Mouse (Mus musculus): ENCODE measurements at regions not wholly inside any gene's neighbourhood (a gene's known extent, or its start where the extent isn't known, plus 50 kb on each side); places are given as distances from the start of the nearest gene placed in this dataset.

DNA sequence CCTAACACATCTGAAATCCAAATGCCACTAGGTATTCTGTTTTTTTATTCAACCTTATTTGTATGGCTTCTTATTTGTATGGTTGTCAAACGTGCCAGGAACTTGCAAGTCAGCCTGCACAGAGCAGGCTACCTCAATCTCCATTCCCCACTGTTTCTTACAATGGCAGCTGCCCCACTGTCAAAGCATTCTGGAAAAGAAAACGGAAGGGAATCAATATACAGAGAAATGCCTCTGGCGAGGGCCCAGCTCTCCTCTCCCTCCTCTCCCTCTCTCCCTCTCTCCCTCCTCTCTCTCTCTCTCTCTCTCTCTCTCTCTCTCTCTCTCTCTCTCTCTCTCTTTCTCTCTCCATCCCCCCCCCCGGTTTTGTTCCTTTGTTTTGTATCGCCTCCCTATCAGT lies 191.0 kb downstream of the Zfp36l1 start:
- Histone ChIP-seq H3K4me1 (ENCODE audit: control insufficient read depth, low read depth, low read length) (no peaks in the 10 kb centered on the region), H3K27me3 (ENCODE audit: control insufficient read depth, insufficient read depth, low read depth, low read length) (no peaks in the 10 kb centered on the region), H3K9ac (ENCODE audit: low read depth, low read length) (no peak overlapping the region), H3K9me3 (replicated peaks; ENCODE audit: control insufficient read depth, low read length) (no peaks in the 10 kb centered on the region), H3K36me3 (ENCODE audit: control insufficient read depth, insufficient read depth) (no peaks in the 10 kb centered on the region), H3K4me2 (ENCODE audit: low read depth, low read length) (no peak overlapping the region), H3K27ac (ENCODE audit: low read length) (no peak overlapping the region), H3K4me3 (ENCODE audit: low read depth, low read length) (no peak overlapping the region)
- no peak for ATAC-seq (ENCODE audit: low read depth)
- 62% methylated on average over 5 of the region's 5 CpGs for WGBS (ENCODE audit: insufficient replicate concordance)

DNA sequence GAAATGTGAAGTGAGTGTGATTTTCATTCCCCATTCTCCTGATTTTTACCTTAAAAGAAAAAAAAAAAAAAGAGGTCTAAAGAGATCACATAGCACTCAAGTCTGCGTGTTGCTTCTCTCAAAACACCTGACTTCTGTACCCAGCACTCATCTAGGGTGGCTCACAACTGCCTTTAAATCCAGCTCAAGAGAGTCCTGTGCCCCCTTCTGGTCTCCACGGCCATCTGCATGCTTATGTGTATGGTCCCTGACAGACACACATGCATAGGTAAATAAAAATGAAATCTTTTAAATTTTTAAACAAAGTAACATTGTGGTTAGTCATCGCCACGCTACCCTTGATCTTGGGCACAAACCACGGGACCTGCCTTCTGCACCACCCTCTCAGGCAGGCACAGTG lies 193.8 kb downstream of the Zfp36l1 start:
- ATAC-seq (ENCODE audit: low read depth) = no peak
- H3K27ac ChIP-seq (ENCODE audit: low read length) = no peak overlapping the region
- H3K9me3 ChIP-seq (replicated peaks; ENCODE audit: control insufficient read depth, low read length) = no peaks in the 10 kb centered on the region
- no peaks in the 10 kb centered on the region for H3K36me3 ChIP-seq (ENCODE audit: control insufficient read depth, insufficient read depth)
- H3K9ac ChIP-seq (ENCODE audit: low read depth, low read length) = no peak overlapping the region
- no peaks in the 10 kb centered on the region for H3K27me3 ChIP-seq (ENCODE audit: control insufficient read depth, insufficient read depth, low read depth, low read length)
- H3K4me2 ChIP-seq (ENCODE audit: low read depth, low read length) = no peak overlapping the region
- no peak overlapping the region for H3K4me3 ChIP-seq (ENCODE audit: low read depth, low read length)
- 72% methylated on average over 5 of the region's 5 CpGs for WGBS (ENCODE audit: insufficient replicate concordance)
- no peaks in the 10 kb centered on the region for H3K4me1 ChIP-seq (ENCODE audit: control insufficient read depth, low read depth, low read length)

DNA sequence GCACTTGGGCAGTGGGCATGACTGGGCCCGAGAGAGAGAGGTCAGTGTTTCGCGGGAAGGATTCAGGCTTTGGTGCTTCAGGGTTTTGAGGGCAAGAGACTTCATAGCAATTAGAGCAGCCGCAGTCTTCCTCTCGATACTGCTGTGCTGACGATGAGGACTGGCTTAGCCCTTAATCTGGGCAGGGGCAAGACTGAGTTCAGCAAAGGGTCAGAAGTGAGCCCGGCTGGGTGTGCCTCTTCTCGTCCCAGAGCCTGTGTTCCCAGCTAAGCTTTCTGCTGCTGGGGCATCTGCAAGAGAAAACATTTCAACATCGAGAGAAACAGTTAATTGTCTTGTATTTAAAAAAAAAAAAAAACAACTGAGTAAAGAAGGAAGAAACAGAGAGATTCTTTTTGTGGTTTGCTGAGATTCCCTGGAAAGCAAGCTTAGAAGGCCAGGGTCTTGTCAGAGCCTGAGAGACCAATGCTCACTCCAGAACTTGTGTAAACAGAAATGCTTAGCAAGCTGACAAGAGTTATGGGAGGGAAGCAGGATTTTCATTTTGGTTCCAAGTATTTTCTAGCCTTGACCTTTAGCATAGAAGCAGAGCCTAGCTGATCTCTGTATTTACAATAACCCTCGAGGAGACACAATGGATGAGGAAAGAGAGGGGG lies 195.1 kb downstream of the Zfp36l1 start:
- Histone ChIP-seq H3K4me3 (ENCODE audit: low read depth, low read length) (no peak overlapping the region), H3K27me3 (ENCODE audit: control insufficient read depth, insufficient read depth, low read depth, low read length) (no peaks in the 10 kb centered on the region), H3K36me3 (ENCODE audit: control insufficient read depth, insufficient read depth) (no peaks in the 10 kb centered on the region), H3K9ac (ENCODE audit: low read depth, low read length) (no peak overlapping the region), H3K27ac (ENCODE audit: low read length) (no peak overlapping the region), H3K4me1 (ENCODE audit: control insufficient read depth, low read depth, low read length) (no peaks in the 10 kb centered on the region), H3K9me3 (replicated peaks; ENCODE audit: control insufficient read depth, low read length) (no peaks in the 10 kb centered on the region), H3K4me2 (ENCODE audit: low read depth, low read length) (no peak overlapping the region)
- 53% methylated on average over 10 of the region's 10 CpGs for WGBS (ENCODE audit: insufficient replicate concordance)
- ATAC-seq (ENCODE audit: low read depth) = no peak

DNA sequence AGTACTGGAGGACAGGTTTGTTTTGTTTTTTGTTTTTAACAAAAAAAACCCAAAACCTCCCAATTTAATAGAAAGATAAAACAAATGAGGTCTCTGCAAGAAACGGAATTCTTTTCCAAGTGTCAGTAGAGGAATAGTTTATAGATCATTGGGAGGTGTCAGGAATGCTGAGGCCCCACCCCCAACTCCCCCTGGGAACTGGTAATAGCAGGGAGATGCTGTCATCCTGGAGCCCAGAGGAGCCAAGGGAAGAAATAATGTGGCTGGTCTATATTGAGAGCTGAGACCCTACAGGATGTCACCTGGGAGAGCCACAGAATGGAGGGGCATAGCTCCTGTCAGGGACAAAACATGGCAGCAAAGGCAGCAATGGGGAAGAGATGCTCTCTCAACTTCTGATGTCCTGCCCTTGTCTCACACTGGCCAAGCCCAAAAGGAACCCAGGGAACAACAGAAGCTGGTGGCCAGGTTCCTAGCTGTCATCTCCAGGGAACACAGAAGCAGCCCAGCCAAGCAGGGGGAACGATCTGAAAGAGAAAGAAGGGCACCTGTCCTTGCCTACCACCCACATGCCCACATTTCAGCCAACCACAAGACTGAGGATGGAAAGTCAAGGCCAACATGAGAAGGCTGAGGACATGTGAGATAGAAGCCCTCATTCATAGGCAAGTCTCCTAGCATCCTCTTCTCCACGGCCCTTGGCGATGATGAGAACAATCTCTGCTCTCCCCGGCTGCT lies 195.7 kb downstream of the Zfp36l1 start:
- 64% methylated on average over 5 of the region's 5 CpGs for WGBS (ENCODE audit: insufficient replicate concordance)

DNA sequence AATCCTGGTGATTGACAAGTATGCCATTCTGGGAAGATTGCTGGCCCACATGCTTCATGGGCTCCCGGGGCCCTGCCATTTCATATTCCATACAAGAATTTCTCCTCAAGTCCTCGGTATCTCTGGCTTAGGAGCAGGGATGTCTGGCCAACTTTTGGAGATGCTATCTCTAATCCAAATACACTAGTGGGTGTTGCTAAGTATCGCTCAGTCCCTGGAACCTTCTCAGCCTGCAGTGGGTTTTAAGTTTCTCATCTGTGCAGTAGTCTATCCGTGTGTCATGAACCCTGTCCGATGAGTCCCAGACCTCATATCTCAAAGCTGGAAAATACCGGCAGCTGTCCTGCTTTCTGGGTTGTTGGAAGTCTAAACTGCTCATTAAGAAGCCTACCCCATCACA lies 198.9 kb downstream of the Zfp36l1 start:
- no peaks in the 10 kb centered on the region for H3K27me3 ChIP-seq (ENCODE audit: control insufficient read depth, insufficient read depth, low read depth, low read length)
- H3K9me3 ChIP-seq (replicated peaks; ENCODE audit: control insufficient read depth, low read length) = no peaks in the 10 kb centered on the region
- H3K9ac ChIP-seq (ENCODE audit: low read depth, low read length) = no peak overlapping the region
- H3K27ac ChIP-seq (ENCODE audit: low read length) = no peak overlapping the region
- no peaks in the 10 kb centered on the region for H3K36me3 ChIP-seq (ENCODE audit: control insufficient read depth, insufficient read depth)
- H3K4me3 ChIP-seq (ENCODE audit: low read depth, low read length) = no peak overlapping the region
- no peak for ATAC-seq (ENCODE audit: low read depth)
- H3K4me1 ChIP-seq (ENCODE audit: control insufficient read depth, low read depth, low read length) = no peaks in the 10 kb centered on the region
- no peak overlapping the region for H3K4me2 ChIP-seq (ENCODE audit: low read depth, low read length)
- 73% methylated on average over 6 of the region's 6 CpGs for WGBS (ENCODE audit: insufficient replicate concordance)

More for the DNA sequence above, 195.7 kb downstream of the Zfp36l1 start:
- no peak overlapping the region for H3K9ac ChIP-seq (ENCODE audit: low read depth, low read length)
- ATAC-seq (ENCODE audit: low read depth) = no peak
- H3K27ac ChIP-seq (ENCODE audit: low read length) = no peak overlapping the region
- no peak overlapping the region for H3K4me3 ChIP-seq (ENCODE audit: low read depth, low read length)
- no peaks in the 10 kb centered on the region for H3K27me3 ChIP-seq (ENCODE audit: control insufficient read depth, insufficient read depth, low read depth, low read length)
- no peaks in the 10 kb centered on the region for H3K9me3 ChIP-seq (replicated peaks; ENCODE audit: control insufficient read depth, low read length)
- no peaks in the 10 kb centered on the region for H3K4me1 ChIP-seq (ENCODE audit: control insufficient read depth, low read depth, low read length)
- no peaks in the 10 kb centered on the region for H3K36me3 ChIP-seq (ENCODE audit: control insufficient read depth, insufficient read depth)
- no peak overlapping the region for H3K4me2 ChIP-seq (ENCODE audit: low read depth, low read length)

DNA sequence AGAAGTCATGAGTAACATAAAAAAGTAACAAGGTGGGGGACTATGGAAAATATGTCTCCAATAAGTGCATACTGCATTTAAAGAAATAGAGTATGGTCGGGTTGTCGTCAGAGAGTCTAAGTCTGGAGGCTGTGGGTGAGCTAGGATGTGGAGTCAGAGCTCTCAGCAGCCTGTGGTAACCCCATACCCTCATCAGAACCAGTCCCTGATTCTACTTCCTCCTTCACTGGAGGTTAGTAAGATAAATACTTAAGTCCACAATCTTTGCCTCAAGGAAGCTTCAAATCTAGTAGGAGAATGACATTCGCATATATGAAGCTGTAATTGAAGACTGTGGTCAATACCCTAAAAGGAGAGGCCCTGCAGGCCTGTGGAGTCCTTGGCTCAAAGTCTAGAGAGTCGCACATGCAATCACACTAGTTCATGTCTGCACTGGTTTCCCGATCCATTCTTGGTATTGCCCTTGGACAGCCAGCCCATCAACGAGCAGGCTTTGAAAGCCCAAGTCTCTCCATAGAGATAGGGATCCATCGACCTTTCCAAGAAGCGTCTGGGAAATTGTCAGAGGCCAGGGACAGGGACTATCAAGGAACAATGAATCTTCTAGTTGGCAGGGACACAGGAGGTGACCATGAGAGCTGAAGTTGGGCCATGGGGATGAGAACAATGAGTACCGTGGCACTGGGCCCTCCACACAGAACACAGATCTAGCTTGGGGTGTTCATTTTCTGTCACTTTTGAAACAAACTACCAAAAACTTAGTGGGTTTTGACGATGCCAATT lies 200.3 kb downstream of the Zfp36l1 start:
- WGBS (ENCODE audit: insufficient replicate concordance) = 66% methylated on average over 10 of the region's 10 CpGs
- Histone ChIP-seq H3K9ac (ENCODE audit: low read depth, low read length) (no peak overlapping the region), H3K4me3 (ENCODE audit: low read depth, low read length) (no peak overlapping the region), H3K27ac (ENCODE audit: low read length) (no peak overlapping the region), H3K4me1 (ENCODE audit: control insufficient read depth, low read depth, low read length) (no peaks in the 10 kb centered on the region; the same call in 1 of the 2 replicates), H3K27me3 (ENCODE audit: control insufficient read depth, insufficient read depth, low read depth, low read length) (no peaks in the 10 kb centered on the region), H3K36me3 (ENCODE audit: control insufficient read depth, insufficient read depth) (no peaks in the 10 kb centered on the region), H3K4me2 (ENCODE audit: low read depth, low read length) (no peak overlapping the region), H3K9me3 (replicated peaks; ENCODE audit: control insufficient read depth, low read length) (no peaks in the 10 kb centered on the region)
- ATAC-seq (ENCODE audit: low read depth) = no peak

DNA sequence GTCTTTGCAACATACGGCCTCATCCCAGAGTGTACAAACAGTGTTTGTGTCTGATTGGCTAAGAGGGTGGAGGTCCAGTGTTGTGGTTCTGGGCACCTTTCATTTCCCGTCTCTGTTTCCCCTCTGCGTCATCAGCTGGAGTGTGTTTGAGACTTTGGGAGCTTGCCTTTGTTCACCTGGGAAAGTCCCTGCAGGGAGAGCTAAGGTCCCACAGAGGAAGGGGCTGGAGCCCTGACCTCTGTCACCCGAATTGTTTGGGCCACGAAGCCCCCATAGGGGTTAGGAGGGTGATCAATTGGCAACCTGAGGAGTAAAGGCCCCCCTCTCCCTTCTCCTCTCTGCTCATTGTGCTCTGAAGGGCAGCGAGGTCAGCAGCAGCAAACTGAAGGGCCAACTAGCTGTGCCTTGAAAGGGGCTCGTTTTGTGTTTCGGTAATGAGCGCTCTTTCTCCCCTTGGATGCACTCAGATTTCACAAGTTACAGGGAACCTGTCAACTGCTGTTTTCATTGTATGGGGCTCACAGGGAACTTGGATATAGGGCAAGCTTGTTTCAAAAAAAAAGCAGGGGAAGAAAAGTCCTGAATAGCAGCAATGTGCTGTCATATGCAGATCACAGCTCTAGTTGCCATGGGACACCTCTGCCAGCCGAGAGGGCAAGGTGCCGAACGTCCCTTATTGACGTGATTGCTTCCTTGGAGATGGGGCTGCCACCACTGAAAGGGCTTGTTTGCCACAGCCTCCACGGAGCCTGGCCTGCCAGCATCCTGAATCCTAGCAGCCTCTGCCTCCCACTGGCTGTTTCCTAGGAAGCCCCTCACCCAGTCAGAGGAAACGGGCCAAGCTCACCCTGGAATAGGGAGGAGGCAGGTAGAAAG lies 201.7 kb downstream of the Zfp36l1 start:
- H3K36me3 ChIP-seq (ENCODE audit: control insufficient read depth, insufficient read depth) = no peaks in the 10 kb centered on the region
- WGBS (ENCODE audit: insufficient replicate concordance) = 64% methylated on average over 15 of the region's 15 CpGs
- H3K9ac ChIP-seq (ENCODE audit: low read depth, low read length) = no peak overlapping the region
- H3K27ac ChIP-seq (ENCODE audit: low read length) = no peak overlapping the region
- no peaks in the 10 kb centered on the region for H3K27me3 ChIP-seq (ENCODE audit: control insufficient read depth, insufficient read depth, low read depth, low read length)
- no peaks in the 10 kb centered on the region for H3K9me3 ChIP-seq (replicated peaks; ENCODE audit: control insufficient read depth, low read length)
- H3K4me2 ChIP-seq (ENCODE audit: low read depth, low read length) = no peak overlapping the region
- ATAC-seq (ENCODE audit: low read depth) = no peak
- H3K4me1 ChIP-seq (ENCODE audit: control insufficient read depth, low read depth, low read length) = peaks cover 9% of the 10 kb centered on the region
- H3K4me3 ChIP-seq (ENCODE audit: low read depth, low read length) = no peak overlapping the region

DNA sequence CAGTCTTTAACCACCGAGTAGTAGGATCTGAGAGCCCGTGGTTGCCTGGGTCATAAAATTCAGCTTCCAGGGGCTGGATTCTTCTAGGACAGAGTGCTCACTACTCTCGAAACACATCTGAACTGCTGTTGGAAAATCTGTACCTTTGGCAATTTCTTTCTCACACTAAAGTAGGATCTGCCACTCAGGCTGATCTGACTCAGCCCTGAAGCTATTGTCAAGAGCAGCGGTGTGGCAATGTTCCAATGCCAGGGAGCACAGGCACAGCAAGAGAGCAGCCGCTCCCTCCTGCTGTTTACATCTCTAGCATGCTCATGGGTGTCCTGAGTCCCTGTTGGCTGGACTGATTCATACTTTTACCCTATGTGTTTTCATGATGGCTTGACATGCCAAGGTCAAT lies 205.2 kb downstream of the Zfp36l1 start:
- no peak overlapping the region for H3K4me3 ChIP-seq (ENCODE audit: low read depth, low read length)
- H3K9me3 ChIP-seq (replicated peaks; ENCODE audit: control insufficient read depth, low read length) = no peaks in the 10 kb centered on the region
- H3K9ac ChIP-seq (ENCODE audit: low read depth, low read length) = no peak overlapping the region
- no peak for ATAC-seq (ENCODE audit: low read depth)
- no peaks in the 10 kb centered on the region for H3K27me3 ChIP-seq (ENCODE audit: control insufficient read depth, insufficient read depth, low read depth, low read length)
- no peak overlapping the region for H3K27ac ChIP-seq (ENCODE audit: low read length)
- H3K4me1 ChIP-seq (ENCODE audit: control insufficient read depth, low read depth, low read length) = peaks cover 13% of the 10 kb centered on the region
- H3K36me3 ChIP-seq (ENCODE audit: control insufficient read depth, insufficient read depth) = no peaks in the 10 kb centered on the region
- WGBS (ENCODE audit: insufficient replicate concordance) = 61% methylated on average over 5 of the region's 5 CpGs
- no peak overlapping the region for H3K4me2 ChIP-seq (ENCODE audit: low read depth, low read length)

Measured in liver, embryonic 16.5 days (tissue).